Mouse (Mus musculus): ENCODE results near the gene Ntrk3. TPM values are rescaled to one million over a fixed set of nuclear protein-coding genes. Genes with fewer than 3 reads are reported as not detected.

The Ntrk3 gene
- polyA plus RNA-seq (2015; fragmentation: Nextera tagmentation; extraction: Ambion mirVana) = 0.89 and 2.5 TPM in 2 replicates

- Histone ChIP-seq H3K4me2 (ENCODE audit: low read depth, low read length) (no peak within 1 kb of the TSS), H3K9me3 (ENCODE audit: control insufficient read depth, low read length) (no peaks in the 10 kb centered on the region), H3K27ac (ENCODE audit: low read length) (no peak within 1 kb of the TSS), H3K4me1 (replicated peaks; ENCODE audit: control insufficient read depth, insufficient read depth, low read length) (no peaks in the 10 kb centered on the region), H3K27me3 (ENCODE audit: control insufficient read depth, insufficient read depth, low read depth, low read length) (no peaks in the 10 kb centered on the region), H3K36me3 (ENCODE audit: control insufficient read depth, insufficient read depth, low read length) (no peaks in the 10 kb centered on the region), H3K9ac (ENCODE audit: low read length) (no peak within 1 kb of the TSS), H3K4me3 (ENCODE audit: low read length) (no peak within 1 kb of the TSS)
- ATAC-seq (ENCODE audit: low read depth) = no peak
- WGBS = 74% methylated on average over 5 of the region's 5 CpGs
Measured at GRCm38 (mm10) chr7:78737614-78738210, at the start of gene Ntrk3. Ntrk3 (minus strand) TSS chr7:78738012.

DNA sequence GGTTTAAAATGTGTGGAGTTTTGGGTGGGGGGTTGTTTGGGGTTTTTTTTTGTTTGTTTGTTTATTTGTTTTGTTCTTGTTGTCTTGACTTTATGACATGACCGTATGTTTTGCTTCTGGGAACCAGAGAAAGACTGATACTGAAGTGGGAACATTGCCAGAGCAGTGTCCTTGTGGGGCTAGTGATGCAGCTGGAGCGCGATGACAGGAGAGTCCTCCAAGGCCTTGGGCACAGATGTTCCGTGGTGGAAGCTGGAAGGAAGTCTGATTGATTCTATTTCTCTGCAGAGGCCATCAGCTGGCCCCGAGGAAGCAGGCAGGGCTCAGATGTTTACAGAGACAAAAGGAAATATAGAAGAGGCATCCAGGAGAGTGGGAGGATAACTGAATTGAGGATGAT, 48.1 kb upstream of the Ntrk3 start:
- H3K4me3 ChIP-seq (ENCODE audit: low read length) = no peak overlapping the region
- H3K4me1 ChIP-seq (replicated peaks; ENCODE audit: control insufficient read depth, insufficient read depth, low read length) = peaks cover 9% of the 10 kb centered on the region
- H3K9ac ChIP-seq (ENCODE audit: low read length) = no peak overlapping the region
- peaks cover 14% of the 10 kb centered on the region for H3K36me3 ChIP-seq (ENCODE audit: control insufficient read depth, insufficient read depth, low read length)
- H3K9me3 ChIP-seq (ENCODE audit: control insufficient read depth, low read length) = no peaks in the 10 kb centered on the region
- no peak overlapping the region for H3K4me2 ChIP-seq (ENCODE audit: low read depth, low read length)
- no peak for ATAC-seq (ENCODE audit: low read depth)
- H3K27me3 ChIP-seq (ENCODE audit: control insufficient read depth, insufficient read depth, low read depth, low read length) = no peaks in the 10 kb centered on the region
- 60% methylated on average over 5 of the region's 5 CpGs for WGBS
- no peak overlapping the region for H3K27ac ChIP-seq (ENCODE audit: low read length)

DNA sequence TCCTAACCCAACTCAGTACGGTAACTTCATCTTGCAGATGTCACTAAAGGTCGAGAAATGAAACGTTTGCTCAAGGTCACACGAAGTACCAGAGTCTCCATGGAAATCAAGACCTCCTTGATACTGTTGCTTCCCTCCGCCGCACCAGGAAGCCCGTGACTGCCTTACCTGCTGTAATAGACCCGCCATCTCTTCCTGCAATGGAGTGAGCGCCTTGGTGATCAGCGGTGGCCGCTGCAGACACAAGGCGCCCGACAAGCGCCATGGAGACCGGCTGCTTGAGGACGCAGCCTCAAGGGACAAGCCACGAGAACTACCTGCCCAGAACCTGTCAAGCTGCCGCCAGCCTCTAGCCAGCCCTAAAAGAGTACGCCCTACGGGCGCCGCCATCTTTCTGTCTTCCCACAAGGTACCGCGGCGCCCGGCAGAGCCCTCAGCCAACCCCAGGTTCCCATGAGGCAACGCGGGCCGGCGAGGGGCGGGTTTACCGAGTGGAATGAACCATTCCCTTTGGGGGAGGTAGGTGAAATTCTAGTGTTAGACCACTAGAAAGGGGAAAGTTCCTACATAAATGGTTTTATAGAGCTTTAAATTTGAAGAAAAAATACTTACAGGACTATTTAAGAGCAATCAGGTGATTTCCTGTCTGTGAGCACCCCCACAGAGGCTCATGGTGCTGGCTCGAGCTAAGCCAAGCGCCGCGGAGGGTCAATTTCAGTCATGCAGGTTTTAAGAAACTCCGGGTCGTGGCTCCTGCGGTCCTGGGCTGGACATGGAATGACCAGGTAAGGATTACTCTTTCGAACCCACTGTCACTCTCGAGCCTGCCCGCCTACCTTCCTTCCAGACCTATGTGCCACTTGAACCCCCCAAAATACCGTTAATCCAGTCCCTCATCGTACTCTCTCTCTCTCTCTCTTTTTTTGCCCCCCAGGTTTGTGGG, 45.1 kb upstream of the Ntrk3 start, which contains the start of the genes Mrps11 and Mrpl46:
Gene Mrps11, plus strand, starts transcription at position 481 of the 943 bp plus-strand sequence.
Gene Mrpl46, minus strand, starts transcription at position 893 of the 943 bp plus-strand sequence.
- Histone ChIP-seq H3K4me1 (replicated peaks; ENCODE audit: control insufficient read depth, insufficient read depth, low read length) (peaks cover 9% of the 10 kb centered on the region), H3K9ac (ENCODE audit: low read length) (peak within 1 kb of the TSS; percentile 82), H3K36me3 (ENCODE audit: control insufficient read depth, insufficient read depth, low read length) (peaks cover 15% of the 10 kb centered on the region), H3K4me3 (ENCODE audit: low read length) (peak within 1 kb of the TSS; percentile 94), H3K27ac (ENCODE audit: low read length) (no peak within 1 kb of the TSS; the same call in 1 of the 2 replicates), H3K27me3 (ENCODE audit: control insufficient read depth, insufficient read depth, low read depth, low read length) (no peaks in the 10 kb centered on the region), H3K4me2 (ENCODE audit: low read depth, low read length) (peak within 1 kb of the TSS; percentile 83), H3K9me3 (ENCODE audit: control insufficient read depth, low read length) (no peaks in the 10 kb centered on the region)
- WGBS = under 1% methylated on average over 44 of the region's 44 CpGs
- peak; percentile 98 for ATAC-seq (ENCODE audit: low read depth)

GRCm38 (mm10) chr7:78778741-78779140, 40.9 kb upstream of the Ntrk3 start:
- Histone ChIP-seq H3K27me3 (ENCODE audit: control insufficient read depth, insufficient read depth, low read depth, low read length) (no peaks in the 10 kb centered on the region), H3K27ac (ENCODE audit: low read length) (no peak overlapping the region), H3K9ac (ENCODE audit: low read length) (no peak overlapping the region), H3K9me3 (ENCODE audit: control insufficient read depth, low read length) (no peaks in the 10 kb centered on the region), H3K4me3 (ENCODE audit: low read length) (no peak overlapping the region), H3K4me1 (replicated peaks; ENCODE audit: control insufficient read depth, insufficient read depth, low read length) (peaks cover 6% of the 10 kb centered on the region), H3K4me2 (ENCODE audit: low read depth, low read length) (no peak overlapping the region), H3K36me3 (ENCODE audit: control insufficient read depth, insufficient read depth, low read length) (peaks cover 26% of the 10 kb centered on the region)
- 75% methylated on average over 5 of the region's 5 CpGs for WGBS
- no peak for ATAC-seq (ENCODE audit: low read depth)

- WGBS = 86% methylated on average over 5 of the region's 5 CpGs
- no peak overlapping the region for H3K4me2 ChIP-seq (ENCODE audit: low read depth, low read length)
- no peak overlapping the region for H3K9ac ChIP-seq (ENCODE audit: low read length)
- no peak overlapping the region for H3K27ac ChIP-seq (ENCODE audit: low read length)
- H3K36me3 ChIP-seq (ENCODE audit: control insufficient read depth, insufficient read depth, low read length) = peaks cover 12% of the 10 kb centered on the region
- ATAC-seq (ENCODE audit: low read depth) = no peak
- H3K4me3 ChIP-seq (ENCODE audit: low read length) = no peak overlapping the region
- peaks cover 3% of the 10 kb centered on the region; the same call in 1 of the 2 replicates for H3K4me1 ChIP-seq (replicated peaks; ENCODE audit: control insufficient read depth, insufficient read depth, low read length)
- H3K27me3 ChIP-seq (ENCODE audit: control insufficient read depth, insufficient read depth, low read depth, low read length) = no peaks in the 10 kb centered on the region
- no peaks in the 10 kb centered on the region for H3K9me3 ChIP-seq (ENCODE audit: control insufficient read depth, low read length)
Measured at GRCm38 (mm10) chr7:78770936-78771335, 33.1 kb upstream of the Ntrk3 start.

GRCm38 (mm10) chr7:78769075-78769652, 31.4 kb upstream of the Ntrk3 start:
- no peaks in the 10 kb centered on the region for H3K9me3 ChIP-seq (ENCODE audit: control insufficient read depth, low read length)
- H3K4me1 ChIP-seq (replicated peaks; ENCODE audit: control insufficient read depth, insufficient read depth, low read length) = peaks cover 3% of the 10 kb centered on the region; the same call in 1 of the 2 replicates
- 17% methylated on average over 7 of the region's 7 CpGs for WGBS
- no peaks in the 10 kb centered on the region; the same call in 1 of the 2 replicates for H3K36me3 ChIP-seq (ENCODE audit: control insufficient read depth, insufficient read depth, low read length)
- H3K27ac ChIP-seq (ENCODE audit: low read length) = peak overlapping the region; percentile 26; the same call in 1 of the 2 replicates
- no peak overlapping the region for H3K9ac ChIP-seq (ENCODE audit: low read length)
- peak; percentile 70 for ATAC-seq (ENCODE audit: low read depth)
- H3K4me2 ChIP-seq (ENCODE audit: low read depth, low read length) = no peak overlapping the region
- H3K27me3 ChIP-seq (ENCODE audit: control insufficient read depth, insufficient read depth, low read depth, low read length) = no peaks in the 10 kb centered on the region
- no peak overlapping the region for H3K4me3 ChIP-seq (ENCODE audit: low read length)

- Histone ChIP-seq H3K36me3 (ENCODE audit: control insufficient read depth, insufficient read depth, low read length) (no peaks in the 10 kb centered on the region), H3K9me3 (ENCODE audit: control insufficient read depth, low read length) (no peaks in the 10 kb centered on the region), H3K27ac (ENCODE audit: low read length) (no peak overlapping the region), H3K27me3 (ENCODE audit: control insufficient read depth, insufficient read depth, low read depth, low read length) (no peaks in the 10 kb centered on the region), H3K4me1 (replicated peaks; ENCODE audit: control insufficient read depth, insufficient read depth, low read length) (peaks cover 3% of the 10 kb centered on the region; the same call in 1 of the 2 replicates), H3K4me3 (ENCODE audit: low read length) (no peak overlapping the region), H3K4me2 (ENCODE audit: low read depth, low read length) (no peak overlapping the region), H3K9ac (ENCODE audit: low read length) (no peak overlapping the region)
- WGBS = 87% methylated on average over 12 of the region's 12 CpGs
- no peak for ATAC-seq (ENCODE audit: low read depth)
Measured at GRCm38 (mm10) chr7:78767929-78768531, 30.2 kb upstream of the Ntrk3 start.

GRCm38 (mm10) chr7:78766019-78766683, 28.3 kb upstream of the Ntrk3 start:
- Histone ChIP-seq H3K4me3 (ENCODE audit: low read length) (no peak overlapping the region), H3K27ac (ENCODE audit: low read length) (no peak overlapping the region), H3K4me2 (ENCODE audit: low read depth, low read length) (no peak overlapping the region), H3K9me3 (ENCODE audit: control insufficient read depth, low read length) (no peaks in the 10 kb centered on the region), H3K4me1 (replicated peaks; ENCODE audit: control insufficient read depth, insufficient read depth, low read length) (peaks cover 3% of the 10 kb centered on the region; the same call in 1 of the 2 replicates), H3K36me3 (ENCODE audit: control insufficient read depth, insufficient read depth, low read length) (no peaks in the 10 kb centered on the region), H3K9ac (ENCODE audit: low read length) (no peak overlapping the region), H3K27me3 (ENCODE audit: control insufficient read depth, insufficient read depth, low read depth, low read length) (no peaks in the 10 kb centered on the region)
- peak; percentile 58 for ATAC-seq (ENCODE audit: low read depth)
- WGBS = 22% methylated on average over 18 of the region's 18 CpGs
